Mouse (Mus musculus): ENCODE data around the gene Mtmr11. TPM values are rescaled to one million over a fixed set of nuclear protein-coding genes. Genes with fewer than 3 reads are reported as not detected.

Gene Mtmr11
- polyA plus RNA-seq, 1 experiment from 2014 or later: 11.6 TPM

GRCm38 (mm10) chr3:96147950-96148349 is 13.9 kb upstream of the Mtmr11 start:
- H3K4me2 ChIP-seq (replicated peaks): no peak overlapping the region
- WGBS: 19% methylated on average over 5 of the region's 5 CpGs
- ATAC-seq (ENCODE audit: low FRiP score): no peak
- no peaks in the 10 kb centered on the region for H3K9me3 ChIP-seq (ENCODE audit: control insufficient read depth, low read length)
- H3K36me3 ChIP-seq (replicated peaks; ENCODE audit: control insufficient read depth, insufficient read depth): peaks cover 58% of the 10 kb centered on the region
- no peaks in the 10 kb centered on the region for H3K27me3 ChIP-seq (ENCODE audit: control insufficient read depth, insufficient read depth, low read length)
- H3K4me3 ChIP-seq (replicated peaks; ENCODE audit: low read length): no peak overlapping the region
- H3K4me1 ChIP-seq (replicated peaks; ENCODE audit: control insufficient read depth, insufficient read depth, low read length): no peaks in the 10 kb centered on the region
- H3K27ac ChIP-seq: peak overlapping the region; percentile 47; the same call in 1 of the 2 replicates
- peak; percentile 85 for DNase-seq (ENCODE audit: low spot score)
- H3K9ac ChIP-seq: peak overlapping the region; percentile 40; the same call in 1 of the 2 replicates

- Histone ChIP-seq H3K27me3 (ENCODE audit: control insufficient read depth, insufficient read depth, low read length) (no peaks in the 10 kb centered on the region), H3K9me3 (ENCODE audit: control insufficient read depth, low read length) (no peaks in the 10 kb centered on the region), H3K4me1 (replicated peaks; ENCODE audit: control insufficient read depth, insufficient read depth, low read length) (no peaks in the 10 kb centered on the region), H3K4me3 (replicated peaks; ENCODE audit: low read length) (no peak overlapping the region), H3K27ac (no peak overlapping the region), H3K36me3 (replicated peaks; ENCODE audit: control insufficient read depth, insufficient read depth) (peaks cover 58% of the 10 kb centered on the region), H3K4me2 (replicated peaks) (no peak overlapping the region), H3K9ac (no peak overlapping the region)
- ATAC-seq (ENCODE audit: low FRiP score) (no peak), DNase-seq (ENCODE audit: low spot score) (no peak)
- WGBS: 92% methylated on average over 7 of the region's 7 CpGs
Measured at GRCm38 (mm10) chr3:96151836-96152235, 10.0 kb upstream of the Mtmr11 start.

GRCm38 (mm10) chr3:96152611-96153010 is 9.2 kb upstream of the Mtmr11 start:
- no peaks in the 10 kb centered on the region for H3K4me1 ChIP-seq (replicated peaks; ENCODE audit: control insufficient read depth, insufficient read depth, low read length)
- H3K9me3 ChIP-seq (ENCODE audit: control insufficient read depth, low read length): no peaks in the 10 kb centered on the region
- peaks cover 58% of the 10 kb centered on the region for H3K36me3 ChIP-seq (replicated peaks; ENCODE audit: control insufficient read depth, insufficient read depth)
- no peak overlapping the region for H3K27ac ChIP-seq
- H3K27me3 ChIP-seq (ENCODE audit: control insufficient read depth, insufficient read depth, low read length): no peaks in the 10 kb centered on the region
- no peak overlapping the region for H3K9ac ChIP-seq
- no peak overlapping the region for H3K4me3 ChIP-seq (replicated peaks; ENCODE audit: low read length)
- 92% methylated on average over 5 of the region's 5 CpGs for WGBS
- H3K4me2 ChIP-seq (replicated peaks): no peak overlapping the region
- DNase-seq (ENCODE audit: low spot score): no peak
- ATAC-seq (ENCODE audit: low FRiP score): no peak

- peaks cover 52% of the 10 kb centered on the region for H3K36me3 ChIP-seq (replicated peaks; ENCODE audit: control insufficient read depth, insufficient read depth)
- H3K4me2 ChIP-seq (replicated peaks): no peak overlapping the region
- peak; percentile 48; the same call in 1 of the 2 replicates for ATAC-seq (ENCODE audit: low FRiP score)
Measured at GRCm38 (mm10) chr3:96155501-96155900, 6.3 kb upstream of the Mtmr11 start.

GRCm38 (mm10) chr3:96159820-96160219 is 2.0 kb upstream of the Mtmr11 start:
- no peak overlapping the region for H3K27ac ChIP-seq
- ATAC-seq (ENCODE audit: low FRiP score) (no peak), DNase-seq (ENCODE audit: low spot score) (no peak)
- WGBS: 87% methylated on average over 4 of the region's 4 CpGs
- H3K9me3 ChIP-seq (ENCODE audit: control insufficient read depth, low read length): no peaks in the 10 kb centered on the region
- H3K4me2 ChIP-seq (replicated peaks): no peak overlapping the region
- H3K27me3 ChIP-seq (ENCODE audit: control insufficient read depth, insufficient read depth, low read length): no peaks in the 10 kb centered on the region
- peaks cover 16% of the 10 kb centered on the region for H3K4me1 ChIP-seq (replicated peaks; ENCODE audit: control insufficient read depth, insufficient read depth, low read length)
- H3K4me3 ChIP-seq (replicated peaks; ENCODE audit: low read length): no peak overlapping the region
- peaks cover 9% of the 10 kb centered on the region for H3K36me3 ChIP-seq (replicated peaks; ENCODE audit: control insufficient read depth, insufficient read depth)
- H3K9ac ChIP-seq: no peak overlapping the region

More at GRCm38 (mm10) chr3:96155501-96155900, 6.3 kb upstream of the Mtmr11 start:
- DNase-seq (ENCODE audit: low spot score): no peak
- H3K27ac ChIP-seq: no peak overlapping the region
- H3K9me3 ChIP-seq (ENCODE audit: control insufficient read depth, low read length): no peaks in the 10 kb centered on the region
- H3K4me1 ChIP-seq (replicated peaks; ENCODE audit: control insufficient read depth, insufficient read depth, low read length): peaks cover 4% of the 10 kb centered on the region; the same call in 1 of the 2 replicates
- no peaks in the 10 kb centered on the region for H3K27me3 ChIP-seq (ENCODE audit: control insufficient read depth, insufficient read depth, low read length)
- H3K4me3 ChIP-seq (replicated peaks; ENCODE audit: low read length): no peak overlapping the region
- H3K9ac ChIP-seq: no peak overlapping the region
- WGBS: 80% methylated on average over 8 of the region's 8 CpGs

GRCm38 (mm10) chr3:96160222-96160802 is 1.5 kb upstream of the Mtmr11 start:
- Histone ChIP-seq H3K27me3 (ENCODE audit: control insufficient read depth, insufficient read depth, low read length) (no peaks in the 10 kb centered on the region), H3K4me1 (replicated peaks; ENCODE audit: control insufficient read depth, insufficient read depth, low read length) (peaks cover 16% of the 10 kb centered on the region), H3K9ac (no peak overlapping the region), H3K36me3 (replicated peaks; ENCODE audit: control insufficient read depth, insufficient read depth) (peaks cover 4% of the 10 kb centered on the region), H3K9me3 (ENCODE audit: control insufficient read depth, low read length) (no peaks in the 10 kb centered on the region), H3K4me2 (replicated peaks) (peak overlapping the region; percentile 74; the same call in 1 of the 2 replicates), H3K4me3 (replicated peaks; ENCODE audit: low read length) (no peak overlapping the region), H3K27ac (no peak overlapping the region)
- ATAC-seq (ENCODE audit: low FRiP score): no peak
- no peak for DNase-seq (ENCODE audit: low spot score)
- WGBS: 62% methylated on average over 4 of the region's 4 CpGs

GRCm38 (mm10) chr3:96160803-96161516 is 844 bp upstream of the Mtmr11 start:
- Histone ChIP-seq H3K27ac (peak overlapping the region; percentile 26; the same call in 1 of the 2 replicates), H3K4me2 (replicated peaks) (peak overlapping the region; percentile 74), H3K36me3 (replicated peaks; ENCODE audit: control insufficient read depth, insufficient read depth) (no peaks in the 10 kb centered on the region), H3K27me3 (ENCODE audit: control insufficient read depth, insufficient read depth, low read length) (no peaks in the 10 kb centered on the region), H3K9me3 (ENCODE audit: control insufficient read depth, low read length) (no peaks in the 10 kb centered on the region), H3K4me3 (replicated peaks; ENCODE audit: low read length) (peak overlapping the region; percentile 30), H3K9ac (peak overlapping the region; percentile 41), H3K4me1 (replicated peaks; ENCODE audit: control insufficient read depth, insufficient read depth, low read length) (peaks cover 16% of the 10 kb centered on the region)
- peak; percentile 81 for ATAC-seq (ENCODE audit: low FRiP score)
- DNase-seq (ENCODE audit: low spot score): peak; percentile 61
- WGBS: 2% methylated on average over 12 of the region's 12 CpGs

- 0 out of 2 replicates have a peak overlapping the region, but pooled peaks have one; percentile 74 for H3K4me2 ChIP-seq (replicated peaks)
- peaks cover 16% of the 10 kb centered on the region for H3K4me1 ChIP-seq (replicated peaks; ENCODE audit: control insufficient read depth, insufficient read depth, low read length)
- no peaks in the 10 kb centered on the region for H3K9me3 ChIP-seq (ENCODE audit: control insufficient read depth, low read length)
- H3K27me3 ChIP-seq (ENCODE audit: control insufficient read depth, insufficient read depth, low read length): no peaks in the 10 kb centered on the region
- H3K9ac ChIP-seq: no peak overlapping the region
- ATAC-seq (ENCODE audit: low FRiP score) (no peak), DNase-seq (ENCODE audit: low spot score) (no peak)
- no peak overlapping the region for H3K27ac ChIP-seq
- no peak overlapping the region for H3K4me3 ChIP-seq (replicated peaks; ENCODE audit: low read length)
- H3K36me3 ChIP-seq (replicated peaks; ENCODE audit: control insufficient read depth, insufficient read depth): no peaks in the 10 kb centered on the region
- WGBS: 88% methylated on average over 6 of the region's 6 CpGs
Measured at GRCm38 (mm10) chr3:96163040-96163439, 1.2 kb downstream of the Mtmr11 start.

- Histone ChIP-seq H3K9me3 (ENCODE audit: control insufficient read depth, low read length) (no peaks in the 10 kb centered on the region), H3K4me3 (replicated peaks; ENCODE audit: low read length) (no peak overlapping the region), H3K27ac (no peak overlapping the region), H3K27me3 (ENCODE audit: control insufficient read depth, insufficient read depth, low read length) (no peaks in the 10 kb centered on the region), H3K36me3 (replicated peaks; ENCODE audit: control insufficient read depth, insufficient read depth) (no peaks in the 10 kb centered on the region), H3K4me2 (replicated peaks) (no peak overlapping the region), H3K9ac (no peak overlapping the region), H3K4me1 (replicated peaks; ENCODE audit: control insufficient read depth, insufficient read depth, low read length) (peaks cover 18% of the 10 kb centered on the region)
- DNase-seq (ENCODE audit: low spot score): no peak
- no peak for ATAC-seq (ENCODE audit: low FRiP score)
- WGBS: 61% methylated on average over 12 of the region's 12 CpGs
Measured at GRCm38 (mm10) chr3:96168466-96169158, 6.8 kb downstream of the Mtmr11 start.
